Mouse (Mus musculus): ENCODE measurements at regions not wholly inside any gene's neighbourhood (a gene's known extent, or its start where the extent isn't known, plus 50 kb on each side); places are given as distances from the start of the nearest gene placed in this dataset.

DNA sequence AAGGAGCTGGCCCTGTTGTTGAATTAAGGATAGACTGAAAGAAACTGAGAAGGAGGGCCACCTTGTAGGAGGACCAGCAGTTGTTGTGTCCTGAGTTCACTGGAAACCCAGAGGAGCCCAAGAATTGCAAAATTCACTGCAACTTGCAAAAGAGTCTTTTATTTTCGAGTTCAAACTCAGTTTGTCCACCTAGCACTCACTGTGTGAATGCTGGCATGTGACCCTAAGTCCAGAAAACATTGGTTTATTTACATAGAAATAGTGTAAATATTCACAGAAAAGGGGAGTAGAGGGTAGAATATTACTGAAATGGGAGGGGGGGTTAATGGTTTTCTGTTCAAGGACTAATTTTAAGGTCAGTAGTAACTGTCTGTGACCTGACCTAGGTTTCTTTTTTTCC is 394.7 kb downstream of the 4933405O20Rik start:
- H3K36me3 ChIP-seq (ENCODE audit: control insufficient read depth, insufficient read depth, low read length): no peaks in the 10 kb centered on the region
- H3K4me1 ChIP-seq (replicated peaks; ENCODE audit: control insufficient read depth, insufficient read depth, low read length): no peaks in the 10 kb centered on the region
- no peak overlapping the region for H3K27ac ChIP-seq (ENCODE audit: low read depth, low read length)
- no peak overlapping the region for H3K4me3 ChIP-seq (ENCODE audit: low read depth, low read length)
- H3K9me3 ChIP-seq (ENCODE audit: control insufficient read depth, low read length): no peaks in the 10 kb centered on the region
- DNase-seq (ENCODE audit: low spot score) (no peak), ATAC-seq (ENCODE audit: low FRiP score) (no peak)
- H3K9ac ChIP-seq (ENCODE audit: low read depth, low read length): no peak overlapping the region
- no peak overlapping the region for H3K4me2 ChIP-seq (replicated peaks; ENCODE audit: low read depth, low read length)
- 60% methylated on average over 1 of the region's 1 CpGs for WGBS
- H3K27me3 ChIP-seq (ENCODE audit: control insufficient read depth, insufficient read depth, low read length): no peaks in the 10 kb centered on the region

DNA sequence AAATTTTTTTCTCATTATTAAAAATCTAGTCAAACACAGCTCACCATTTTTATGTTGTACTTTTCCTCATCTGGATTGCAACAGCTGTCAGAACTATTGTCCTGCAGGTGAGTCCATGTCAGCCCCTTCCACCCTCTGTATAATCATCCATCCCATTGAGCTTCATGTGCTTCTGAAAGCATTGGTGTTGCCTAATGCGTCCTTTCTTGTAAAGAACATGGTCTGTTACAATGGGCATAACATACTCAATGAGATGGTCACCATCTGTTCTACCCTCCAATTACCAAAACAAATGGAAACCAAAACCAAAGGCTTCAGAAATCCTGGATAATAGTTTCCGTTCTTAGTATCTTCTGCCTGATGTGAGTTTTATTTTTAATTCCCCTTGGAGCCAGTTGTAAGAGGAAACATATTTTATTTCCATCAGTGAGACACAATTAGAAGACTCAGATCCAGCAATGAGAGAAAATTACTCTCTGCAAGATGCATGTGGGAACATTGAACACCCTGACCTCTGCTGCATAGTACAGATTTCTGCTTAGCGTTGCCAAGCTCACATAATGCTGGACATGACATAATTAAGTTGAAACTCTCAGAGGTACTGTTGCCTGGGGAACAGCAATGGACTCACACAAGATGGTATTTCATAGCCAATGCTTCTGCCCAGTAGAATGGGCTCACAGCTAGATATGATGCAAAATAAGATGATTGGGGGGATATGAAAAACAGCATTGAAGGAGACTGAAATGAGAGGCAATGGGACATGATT is 443.1 kb downstream of the 4933405O20Rik start:
- WGBS: 58% methylated on average over 3 of the region's 3 CpGs
- peak; percentile 76 for ATAC-seq (ENCODE audit: low FRiP score)

DNA sequence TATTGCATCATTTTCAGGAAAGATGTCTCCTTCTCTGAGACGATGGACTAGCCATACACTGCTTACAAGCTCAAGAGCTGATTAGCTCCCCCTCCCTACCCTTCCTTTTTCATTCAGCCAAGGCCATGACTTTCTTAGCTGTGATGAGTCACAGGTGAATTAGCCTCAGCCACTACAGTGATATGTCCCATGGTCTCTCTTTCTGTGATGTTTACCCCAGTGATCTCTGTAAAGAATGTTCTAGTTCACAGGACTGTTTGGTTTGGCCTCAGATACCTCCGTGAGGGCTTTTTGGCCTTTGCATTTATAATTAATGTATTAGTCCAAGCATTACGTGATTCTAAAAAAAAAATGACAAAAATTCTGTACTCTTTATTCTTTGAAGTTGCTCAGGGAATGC is 452.5 kb downstream of the 4933405O20Rik start:
- Histone ChIP-seq H3K36me3 (ENCODE audit: control insufficient read depth, insufficient read depth, low read length) (no peaks in the 10 kb centered on the region), H3K4me1 (replicated peaks; ENCODE audit: control insufficient read depth, insufficient read depth, low read length) (no peaks in the 10 kb centered on the region), H3K4me2 (replicated peaks; ENCODE audit: low read depth, low read length) (no peak overlapping the region), H3K4me3 (ENCODE audit: low read depth, low read length) (no peak overlapping the region), H3K27ac (ENCODE audit: low read depth, low read length) (no peak overlapping the region), H3K9me3 (ENCODE audit: control insufficient read depth, low read length) (no peaks in the 10 kb centered on the region), H3K9ac (ENCODE audit: low read depth, low read length) (no peak overlapping the region), H3K27me3 (ENCODE audit: control insufficient read depth, insufficient read depth, low read length) (no peaks in the 10 kb centered on the region)
- WGBS: 89% methylated on average over 3 of the region's 3 CpGs
- DNase-seq (ENCODE audit: low spot score) (no peak), ATAC-seq (ENCODE audit: low FRiP score) (no peak)

More for the DNA sequence above, 443.1 kb downstream of the 4933405O20Rik start:
- peak; percentile 12 for DNase-seq (ENCODE audit: low spot score)
- no peak overlapping the region for H3K9ac ChIP-seq (ENCODE audit: low read depth, low read length)
- H3K4me3 ChIP-seq (ENCODE audit: low read depth, low read length): no peak overlapping the region
- no peaks in the 10 kb centered on the region for H3K36me3 ChIP-seq (ENCODE audit: control insufficient read depth, insufficient read depth, low read length)
- no peak overlapping the region for H3K27ac ChIP-seq (ENCODE audit: low read depth, low read length)
- no peaks in the 10 kb centered on the region for H3K9me3 ChIP-seq (ENCODE audit: control insufficient read depth, low read length)
- no peak overlapping the region for H3K4me2 ChIP-seq (replicated peaks; ENCODE audit: low read depth, low read length)
- no peaks in the 10 kb centered on the region for H3K27me3 ChIP-seq (ENCODE audit: control insufficient read depth, insufficient read depth, low read length)
- H3K4me1 ChIP-seq (replicated peaks; ENCODE audit: control insufficient read depth, insufficient read depth, low read length): no peaks in the 10 kb centered on the region

DNA sequence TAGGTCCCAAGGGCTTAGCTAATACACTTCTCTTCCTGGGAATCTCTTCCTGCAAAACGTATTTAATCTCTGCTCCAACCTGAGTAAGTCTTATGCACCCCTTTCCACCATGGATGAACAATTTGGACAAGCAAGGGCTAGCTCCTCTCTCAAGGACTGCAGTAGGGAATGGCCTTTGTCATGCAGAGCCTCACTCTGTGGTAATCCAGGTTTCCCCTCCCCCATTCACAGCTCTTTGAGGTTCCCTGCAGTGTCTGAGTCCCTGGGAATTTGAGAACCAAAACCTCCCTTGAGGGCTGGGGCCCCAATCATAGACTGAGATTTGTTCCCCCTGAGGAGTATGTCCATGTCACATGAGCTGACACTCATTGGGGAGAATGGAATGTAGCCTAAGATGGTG is 442.5 kb upstream of the Ano5 start:
- Histone ChIP-seq H3K4me1 (replicated peaks; ENCODE audit: control insufficient read depth, insufficient read depth, low read length) (no peaks in the 10 kb centered on the region), H3K4me3 (ENCODE audit: low read depth, low read length) (no peak overlapping the region), H3K4me2 (replicated peaks; ENCODE audit: low read depth, low read length) (no peak overlapping the region), H3K36me3 (ENCODE audit: control insufficient read depth, insufficient read depth, low read length) (no peaks in the 10 kb centered on the region), H3K9me3 (ENCODE audit: control insufficient read depth, low read length) (no peaks in the 10 kb centered on the region), H3K27me3 (ENCODE audit: control insufficient read depth, insufficient read depth, low read length) (no peaks in the 10 kb centered on the region), H3K9ac (ENCODE audit: low read depth, low read length) (no peak overlapping the region), H3K27ac (ENCODE audit: low read depth, low read length) (no peak overlapping the region)
- 14% methylated on average over 1 of the region's 1 CpGs for WGBS
- no peak for ATAC-seq (ENCODE audit: low FRiP score)
- no peak for DNase-seq (ENCODE audit: low spot score)

DNA sequence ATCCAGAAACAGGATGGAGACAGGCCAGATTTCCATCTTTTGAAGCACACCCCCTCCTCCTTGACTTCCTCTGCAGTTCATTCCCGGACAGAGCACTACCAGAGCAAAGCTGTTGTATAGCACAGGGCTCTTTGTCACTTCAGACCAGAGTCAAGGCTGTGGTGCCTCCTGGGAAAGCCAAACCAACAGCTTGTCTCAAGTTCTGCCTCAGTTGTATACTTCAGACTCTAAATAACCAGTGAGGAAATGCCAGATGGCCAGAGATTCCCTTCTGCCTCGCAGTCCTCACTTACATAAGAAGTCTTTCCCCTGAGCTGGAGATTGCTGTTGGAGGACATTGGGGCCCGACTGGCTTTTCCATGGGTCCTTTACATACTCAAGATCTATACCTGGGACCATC is 417.1 kb upstream of the Ano5 start:
- no peak overlapping the region for H3K4me2 ChIP-seq (replicated peaks; ENCODE audit: low read depth, low read length)
- H3K9me3 ChIP-seq (ENCODE audit: control insufficient read depth, low read length): no peaks in the 10 kb centered on the region
- no peak for ATAC-seq (ENCODE audit: low FRiP score)
- H3K4me3 ChIP-seq (ENCODE audit: low read depth, low read length): no peak overlapping the region
- no peak for DNase-seq (ENCODE audit: low spot score)
- no peak overlapping the region for H3K27ac ChIP-seq (ENCODE audit: low read depth, low read length)
- no peak overlapping the region for H3K9ac ChIP-seq (ENCODE audit: low read depth, low read length)
- WGBS: 77% methylated on average over 3 of the region's 3 CpGs
- no peaks in the 10 kb centered on the region for H3K4me1 ChIP-seq (replicated peaks; ENCODE audit: control insufficient read depth, insufficient read depth, low read length)
- H3K27me3 ChIP-seq (ENCODE audit: control insufficient read depth, insufficient read depth, low read length): no peaks in the 10 kb centered on the region
- H3K36me3 ChIP-seq (ENCODE audit: control insufficient read depth, insufficient read depth, low read length): no peaks in the 10 kb centered on the region

DNA sequence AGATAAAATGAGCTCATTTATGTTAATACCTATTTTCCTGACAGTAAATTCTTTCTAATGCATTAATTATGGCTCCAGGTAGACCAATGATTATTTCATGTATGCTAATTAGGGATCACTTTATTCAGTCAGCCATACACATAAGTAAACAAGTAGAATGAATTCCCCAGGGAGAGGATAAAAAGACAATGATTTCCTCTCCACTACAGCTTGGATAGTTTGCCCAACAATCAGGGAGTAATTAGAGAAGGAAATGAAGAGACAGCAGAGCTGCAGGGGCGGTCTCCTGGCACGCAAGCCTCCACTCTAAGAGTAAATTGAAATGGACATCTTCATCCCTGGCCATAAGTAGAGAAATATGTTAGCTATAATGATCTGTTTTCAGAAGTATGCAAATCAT is 409.7 kb upstream of the Ano5 start:
- 82% methylated on average over 2 of the region's 2 CpGs for WGBS
- Histone ChIP-seq H3K9me3 (ENCODE audit: control insufficient read depth, low read length) (no peaks in the 10 kb centered on the region), H3K9ac (ENCODE audit: low read depth, low read length) (no peak overlapping the region), H3K4me1 (replicated peaks; ENCODE audit: control insufficient read depth, insufficient read depth, low read length) (no peaks in the 10 kb centered on the region), H3K27ac (ENCODE audit: low read depth, low read length) (no peak overlapping the region), H3K27me3 (ENCODE audit: control insufficient read depth, insufficient read depth, low read length) (no peaks in the 10 kb centered on the region), H3K4me2 (replicated peaks; ENCODE audit: low read depth, low read length) (no peak overlapping the region), H3K36me3 (ENCODE audit: control insufficient read depth, insufficient read depth, low read length) (no peaks in the 10 kb centered on the region), H3K4me3 (ENCODE audit: low read depth, low read length) (no peak overlapping the region)
- no peak for ATAC-seq (ENCODE audit: low FRiP score)
- DNase-seq (ENCODE audit: low spot score): no peak

DNA sequence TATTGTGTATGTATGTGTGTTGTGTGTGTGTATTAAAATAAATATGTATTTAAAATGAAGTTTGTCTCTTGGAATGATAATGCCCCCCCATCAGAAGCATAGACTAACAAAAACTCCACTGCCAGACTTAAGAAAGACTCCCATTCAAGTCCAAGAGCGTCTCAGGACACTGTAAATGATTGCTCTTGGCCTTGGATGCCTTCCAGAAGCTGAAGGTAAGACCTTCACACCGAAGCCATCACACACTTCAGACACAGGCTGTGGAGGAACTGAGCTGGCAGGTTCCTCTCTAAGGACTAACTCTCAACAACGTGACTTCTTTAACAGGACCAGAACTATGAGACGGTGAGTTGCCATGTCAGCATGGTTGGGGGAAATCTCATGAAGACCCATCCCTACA is 370.0 kb upstream of the Ano5 start:
- ATAC-seq (ENCODE audit: low FRiP score) (no peak), DNase-seq (ENCODE audit: low spot score) (no peak)
- no peak overlapping the region for H3K27ac ChIP-seq (ENCODE audit: low read depth, low read length)
- H3K4me2 ChIP-seq (replicated peaks; ENCODE audit: low read depth, low read length): no peak overlapping the region
- WGBS: 90% methylated on average over 4 of the region's 4 CpGs
- H3K4me3 ChIP-seq (ENCODE audit: low read depth, low read length): no peak overlapping the region
- H3K9me3 ChIP-seq (ENCODE audit: control insufficient read depth, low read length): no peaks in the 10 kb centered on the region
- no peaks in the 10 kb centered on the region for H3K36me3 ChIP-seq (ENCODE audit: control insufficient read depth, insufficient read depth, low read length)
- H3K9ac ChIP-seq (ENCODE audit: low read depth, low read length): no peak overlapping the region
- H3K4me1 ChIP-seq (replicated peaks; ENCODE audit: control insufficient read depth, insufficient read depth, low read length): no peaks in the 10 kb centered on the region
- H3K27me3 ChIP-seq (ENCODE audit: control insufficient read depth, insufficient read depth, low read length): no peaks in the 10 kb centered on the region

DNA sequence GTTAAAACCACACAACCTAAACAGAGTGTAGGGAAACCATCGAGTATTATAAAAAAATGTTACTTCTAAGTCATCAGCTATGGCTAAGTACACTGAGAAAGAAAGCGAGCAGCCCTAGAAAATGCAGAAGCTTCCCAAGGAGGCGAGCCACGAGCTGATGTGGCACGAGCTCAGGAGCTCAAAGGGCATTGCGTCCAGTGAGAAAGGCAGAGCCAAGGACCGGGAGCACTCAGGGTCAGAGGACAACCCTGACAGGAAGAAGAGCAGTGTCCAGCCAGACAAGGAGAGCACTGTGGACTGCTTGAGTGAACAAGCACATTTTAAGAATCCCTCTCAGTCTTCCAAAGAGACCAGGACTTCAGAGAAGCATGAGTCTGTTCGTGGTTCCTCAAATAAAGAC is 335.6 kb upstream of the Ano5 start:
- Histone ChIP-seq H3K4me1 (replicated peaks; ENCODE audit: control insufficient read depth, insufficient read depth, low read length) (no peaks in the 10 kb centered on the region), H3K36me3 (ENCODE audit: control insufficient read depth, insufficient read depth, low read length) (no peaks in the 10 kb centered on the region), H3K4me2 (replicated peaks; ENCODE audit: low read depth, low read length) (no peak overlapping the region), H3K9me3 (ENCODE audit: control insufficient read depth, low read length) (no peaks in the 10 kb centered on the region), H3K4me3 (ENCODE audit: low read depth, low read length) (no peak overlapping the region), H3K27ac (ENCODE audit: low read depth, low read length) (no peak overlapping the region), H3K9ac (ENCODE audit: low read depth, low read length) (no peak overlapping the region), H3K27me3 (ENCODE audit: control insufficient read depth, insufficient read depth, low read length) (no peaks in the 10 kb centered on the region)
- DNase-seq (ENCODE audit: low spot score): no peak
- no peak for ATAC-seq (ENCODE audit: low FRiP score)
- 76% methylated on average over 8 of the region's 8 CpGs for WGBS

DNA sequence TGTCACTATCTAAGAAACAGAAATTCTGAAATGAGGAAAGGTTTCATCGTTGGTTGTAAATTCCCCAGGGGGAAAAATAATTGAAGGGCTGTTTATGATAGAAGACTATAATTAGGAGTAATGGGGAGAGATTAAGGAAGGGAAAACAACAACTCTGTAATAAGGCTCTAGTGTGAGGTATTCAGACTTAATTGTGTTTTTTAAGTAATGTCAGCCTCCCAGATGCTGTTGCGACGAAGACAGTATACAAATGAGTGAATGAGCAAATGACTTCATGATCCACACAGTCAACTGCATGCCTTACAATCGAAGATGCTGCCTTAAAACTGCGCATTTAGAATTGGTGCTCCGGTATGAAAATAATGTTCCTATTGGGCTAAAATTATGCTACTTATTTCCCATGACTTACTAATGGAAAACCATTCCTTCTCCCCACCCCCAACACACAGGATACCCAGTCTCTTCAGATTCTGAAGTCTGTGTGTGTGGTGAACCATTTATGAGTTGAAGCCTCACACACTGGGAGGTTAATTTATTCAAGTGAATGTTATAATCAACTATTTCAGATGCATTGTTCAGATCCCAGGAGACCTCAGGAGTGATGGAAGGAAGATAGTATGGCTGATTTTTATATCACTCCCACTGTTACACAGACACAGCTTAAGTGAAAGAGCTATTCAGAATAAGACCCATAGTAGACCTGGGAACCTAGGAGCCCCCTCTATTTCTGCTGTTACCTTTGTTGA is 295.2 kb upstream of the Ano5 start:
- ATAC-seq (ENCODE audit: low FRiP score): peak; percentile 54; the same call in 1 of the 2 replicates
- H3K36me3 ChIP-seq (ENCODE audit: control insufficient read depth, insufficient read depth, low read length): no peaks in the 10 kb centered on the region
- H3K4me3 ChIP-seq (ENCODE audit: low read depth, low read length): no peak overlapping the region
- H3K4me2 ChIP-seq (replicated peaks; ENCODE audit: low read depth, low read length): no peak overlapping the region
- DNase-seq (ENCODE audit: low spot score): no peak
- no peak overlapping the region for H3K27ac ChIP-seq (ENCODE audit: low read depth, low read length)
- H3K9ac ChIP-seq (ENCODE audit: low read depth, low read length): no peak overlapping the region
- H3K27me3 ChIP-seq (ENCODE audit: control insufficient read depth, insufficient read depth, low read length): no peaks in the 10 kb centered on the region
- no peaks in the 10 kb centered on the region for H3K9me3 ChIP-seq (ENCODE audit: control insufficient read depth, low read length)
- H3K4me1 ChIP-seq (replicated peaks; ENCODE audit: control insufficient read depth, insufficient read depth, low read length): no peaks in the 10 kb centered on the region
- WGBS: 87% methylated on average over 6 of the region's 6 CpGs
